9 mouse cellular contexts compared by ENCODE assay signal in genomic region chr1:151095344-151096050, GRCm38 (mm10).
A peak's percentile ranks its signal among the peaks of the same experiment; 100 is the strongest.
DNase-seq lines count a peak whose midpoint lies in the region; ATAC-seq lines count a peak whose summit lies in the region.
"Had no signal": no experiment of that assay in that cellular context is flagged by ENCODE, and none has a peak within 500 bp of the region (broad histone marks: within the 10 kb centered on the region; RNA-seq: fewer than 3 reads in every experiment).

No protein-coding gene starts in this region.

- H3K9me3 ChIP-seq in heart, embryonic 14.5 days (ENCODE audit: control insufficient read depth, low read length) = no peaks in the 10 kb centered on the region
- H3K9me3 ChIP-seq in limb, embryonic 11.5 days (ENCODE audit: control insufficient read depth, low read length) = no peaks in the 10 kb centered on the region
- no peaks in the 10 kb centered on the region for H3K9me3 ChIP-seq in midbrain, embryonic 16.5 days (replicated peaks; ENCODE audit: control insufficient read depth, low read length, poor library complexity, severe bottlenecking)

- H3K9ac ChIP-seq in heart, embryonic 14.5 days (ENCODE audit: low read length) = no peak overlapping the region
- no peak overlapping the region for H3K9ac ChIP-seq in limb, embryonic 11.5 days (ENCODE audit: low read length)
- H3K9ac ChIP-seq in midbrain, embryonic 16.5 days (ENCODE audit: low read depth, low read length) = no peak overlapping the region

- no peak for DNase-seq in heart, postnatal 36 days
- DNase-seq in limb, embryonic 11.5 days (ENCODE audit: low spot score) = no peak
- DNase-seq in left cerebral cortex, postnatal 4 days = no peak
- no peak for DNase-seq in layer of hippocampus, adult 8-10 months (ENCODE audit: low spot score in 2 of 2)
- DNase-seq in spleen, postnatal 36 days (ENCODE audit: low spot score in 2 of 2) = no peak
- DNase-seq: right cerebral cortex, adult 18-20 months had no signal

- intact Hi-C loops in heart, postnatal 36 days (cut with DNase I) = loop anchor here (5.0 kb wide), 1 partner anchor 77 kb away; no protein-coding TSS in a partner anchor
- intact Hi-C loops in left cerebral cortex, postnatal 4 days (cut with DNase I) = no loop called here

- H3K27me3 ChIP-seq in heart, embryonic 14.5 days (ENCODE audit: control insufficient read depth, insufficient read depth, low read length) = no peaks in the 10 kb centered on the region
- no peaks in the 10 kb centered on the region for H3K27me3 ChIP-seq in limb, embryonic 11.5 days (ENCODE audit: control insufficient read depth, insufficient read depth, low read length)
- no peaks in the 10 kb centered on the region for H3K27me3 ChIP-seq in midbrain, embryonic 16.5 days (ENCODE audit: control insufficient read depth, insufficient read depth, low read depth, low read length)

- H3K4me2 ChIP-seq in heart, embryonic 14.5 days (ENCODE audit: low read length) = peak overlapping the region; percentile 54
- no peak overlapping the region for H3K4me2 ChIP-seq in limb, embryonic 11.5 days (ENCODE audit: low read depth, severe bottlenecking)
- H3K4me2 ChIP-seq in midbrain, embryonic 16.5 days (ENCODE audit: low read length) = peak overlapping the region; percentile 26; the same call in 1 of the 2 replicates

- WGBS in heart, embryonic 14.5 days = 76% methylated on average over 10 of the region's 10 CpGs
- WGBS in limb, embryonic 11.5 days = 84% methylated on average over 10 of the region's 10 CpGs
- 56% methylated on average over 10 of the region's 10 CpGs for WGBS in midbrain, embryonic 16.5 days

- no peak overlapping the region for H3K4me3 ChIP-seq in heart, embryonic 14.5 days (ENCODE audit: control insufficient read depth in 1 of 2, insufficient read depth in 1 of 2, low read depth in 1 of 2, low read length in 2 of 2)
- no peak overlapping the region for H3K4me3 ChIP-seq in limb, embryonic 11.5 days (ENCODE audit: low read depth, low read length)
- H3K4me3 ChIP-seq in midbrain, embryonic 16.5 days (ENCODE audit: low read depth, low read length) = no peak overlapping the region

- peak overlapping the region; percentile 16 to 37; a peak in 1 of 4 replicates for H3K27ac ChIP-seq in heart, embryonic 14.5 days (replicated peaks in 1 of 2; ENCODE audit: control insufficient read depth in 1 of 2, insufficient read depth in 1 of 2, low read depth in 2 of 2, low read length in 2 of 2)
- no peak overlapping the region for H3K27ac ChIP-seq in limb, embryonic 11.5 days (replicated peaks; ENCODE audit: low read depth, low read length)
- no peak overlapping the region for H3K27ac ChIP-seq in midbrain, embryonic 16.5 days (ENCODE audit: low read length)

- no peaks in the 10 kb centered on the region for H3K36me3 ChIP-seq in heart, embryonic 14.5 days (ENCODE audit: control insufficient read depth, insufficient read depth, low read length)
- no peaks in the 10 kb centered on the region for H3K36me3 ChIP-seq in limb, embryonic 11.5 days (ENCODE audit: control insufficient read depth, insufficient read depth, low read length)
- no peaks in the 10 kb centered on the region for H3K36me3 ChIP-seq in midbrain, embryonic 16.5 days (ENCODE audit: control insufficient read depth, insufficient read depth, low read length)

- H3K4me1 ChIP-seq in heart, embryonic 14.5 days (ENCODE audit: control insufficient read depth in 2 of 2, insufficient read depth in 2 of 2, low read length in 2 of 2) = peaks cover 2 to 8% of the 10 kb centered on the region in 2 experiments; a peak in 3 of 4 replicates
- H3K4me1 ChIP-seq in limb, embryonic 11.5 days (ENCODE audit: control insufficient read depth, insufficient read depth, low read length) = no peaks in the 10 kb centered on the region
- peaks cover 5% of the 10 kb centered on the region; the same call in 1 of the 2 replicates for H3K4me1 ChIP-seq in midbrain, embryonic 16.5 days (ENCODE audit: control insufficient read depth, insufficient read depth, low read length)

- ATAC-seq in heart, embryonic 14.5 days (ENCODE audit: insufficient number of reproducible peaks, insufficient read depth, low FRiP score, low read depth) = no peak
- ATAC-seq in erythroid progenitor cell, adult 5-6 weeks (replicated peaks; ENCODE audit: low FRiP score, poor library complexity, severe bottlenecking) = peak; percentile 45
- ATAC-seq in limb, embryonic 11.5 days (ENCODE audit: insufficient number of reproducible peaks, low FRiP score, low TSS enrichment, low read depth) = peak; percentile 42; the same call in 1 of the 2 replicates
- ATAC-seq in midbrain, embryonic 16.5 days = no peak; the same call in 1 of the 2 replicates

Comparison
In these comparisons a context has a peak if more than half of its experiments do, and no peak if none do; other contexts are left out.
1. ATAC-seq: peak in erythroid progenitor cell, adult 5-6 weeks (single experiment) and limb, embryonic 11.5 days (single experiment); none in heart, embryonic 14.5 days (single experiment) and midbrain, embryonic 16.5 days (single experiment).
2. H3K27ac ChIP-seq: peak in heart, embryonic 14.5 days (2 of 2); none in limb, embryonic 11.5 days (single experiment) and midbrain, embryonic 16.5 days (single experiment).